Mouse (Mus musculus) embryonic facial prominence, embryonic 15.5 days (tissue): ENCODE results near the gene Esd. TPM values are rescaled to one million over a fixed set of nuclear protein-coding genes. Genes with fewer than 3 reads are reported as not detected.

Experiments used
- ATAC-seq: fragments of 200-750 bp; cut with Nextera tagmentation; 2 replicates; pipeline ENCODE4 v1.8.0; 2017; ENCODE audit warnings: low read depth, moderate TSS enrichment; ENCODE audit not compliant: insufficient number of reproducible peaks, low FRiP score, low TSS enrichment
- H3K27ac ChIP-seq: fragments of 300-500 bp; sonication (generic); replicated peaks from 2 replicates; pipeline ENCODE4 v1.5.1; 2015; ENCODE audit warnings: mild to moderate bottlenecking, inconsistent platforms
- H3K27me3 ChIP-seq: fragments of 300-500 bp; sonication (generic); 2 replicates; pipeline ENCODE4 v1.6.1; 2015; ENCODE audit warnings: inconsistent platforms
- H3K36me3 ChIP-seq: fragments of 300-500 bp; sonication (generic); 2 replicates; pipeline ENCODE4 v1.6.1; 2015; ENCODE audit warnings: mild to moderate bottlenecking, inconsistent platforms
- H3K4me1 ChIP-seq: fragments of 300-500 bp; sonication (generic); 2 replicates; pipeline ENCODE4 v1.6.1; 2015; ENCODE audit warnings: inconsistent platforms
- H3K4me2 ChIP-seq: fragments of 300-500 bp; sonication (generic); replicated peaks from 2 replicates; pipeline ENCODE4 v1.6.1; 2015; ENCODE audit warnings: mild to moderate bottlenecking, inconsistent platforms
- H3K4me3 ChIP-seq: fragments of 300-500 bp; sonication (generic); replicated peaks from 2 replicates; pipeline ENCODE4 v1.5.1; 2015; ENCODE audit warnings: mild to moderate bottlenecking, inconsistent platforms
- H3K9ac ChIP-seq: fragments of 300-500 bp; sonication (generic); 2 replicates; pipeline ENCODE4 v1.6.1; 2015; ENCODE audit warnings: inconsistent platforms
- H3K9me3 ChIP-seq: fragments of 300-500 bp; sonication (generic); replicated peaks from 2 replicates; pipeline ENCODE4 v1.6.1; 2016; ENCODE audit warnings: inconsistent platforms
- WGBS: fragments of 180-500 bp; shearing (Covaris S2); methylation state at CpG from one replicate; pipeline ENCODE4 v1.1.7; 2015; 5-methylcytosine and 5-hydroxymethylcytosine counted together
- polyA plus RNA-seq: library from polyadenylated mRNA; unstranded; fragments of >200 nt; fragmentation: Nextera tagmentation; extraction: Ambion mirVana; gene quantifications from 2 replicates; pipeline ENCODE4 v1.2.1, GENCODE M21; 2015

Gene Esd
- polyA plus RNA-seq, 1 experiment from 2014 or later: 267 TPM

DNA sequence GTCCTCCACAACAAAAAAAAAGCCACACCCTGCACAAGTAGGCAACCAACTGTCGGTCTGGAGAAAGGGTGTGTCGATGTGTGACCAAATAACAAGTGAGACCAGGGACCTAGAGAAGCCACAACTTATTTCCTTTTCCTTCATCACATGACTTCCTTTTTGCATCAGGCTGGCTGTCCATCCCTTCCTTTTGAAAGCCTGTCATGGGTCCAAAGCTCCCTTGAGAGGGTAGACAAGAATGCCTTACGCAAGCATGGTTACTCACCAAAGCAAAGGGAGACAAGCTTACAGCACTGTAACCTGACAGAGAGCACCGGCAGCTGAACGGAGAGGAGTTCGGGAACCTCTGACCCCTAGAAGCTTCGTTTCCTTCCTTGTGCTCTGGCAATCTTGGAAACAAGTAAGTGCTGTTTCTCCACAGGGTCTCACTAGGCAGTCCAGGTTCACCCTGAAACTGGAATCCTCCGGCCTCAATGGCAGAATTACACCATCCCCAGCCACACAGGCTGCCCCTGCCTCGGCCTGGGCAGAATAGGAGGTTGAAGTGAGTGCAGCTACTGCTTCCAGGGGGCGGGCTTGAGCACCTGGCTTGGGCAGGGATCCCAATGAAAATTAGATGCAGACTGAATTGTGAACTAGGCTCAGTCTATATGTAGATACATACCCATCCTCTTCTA is 65.4 kb downstream of the Esd start:
- Histone ChIP-seq H3K27me3 (no peaks in the 10 kb centered on the region), H3K9me3 (0 out of 2 replicates have a peak, but pooled peaks cover 3% of the 10 kb centered on the region), H3K36me3 (peaks cover 50% of the 10 kb centered on the region), H3K4me2 (no peak overlapping the region), H3K4me1 (no peaks in the 10 kb centered on the region), H3K27ac (no peak overlapping the region), H3K9ac (no peak overlapping the region), H3K4me3 (no peak overlapping the region)
- 84% methylated on average over 10 of the region's 10 CpGs for WGBS
- no peak for ATAC-seq

DNA sequence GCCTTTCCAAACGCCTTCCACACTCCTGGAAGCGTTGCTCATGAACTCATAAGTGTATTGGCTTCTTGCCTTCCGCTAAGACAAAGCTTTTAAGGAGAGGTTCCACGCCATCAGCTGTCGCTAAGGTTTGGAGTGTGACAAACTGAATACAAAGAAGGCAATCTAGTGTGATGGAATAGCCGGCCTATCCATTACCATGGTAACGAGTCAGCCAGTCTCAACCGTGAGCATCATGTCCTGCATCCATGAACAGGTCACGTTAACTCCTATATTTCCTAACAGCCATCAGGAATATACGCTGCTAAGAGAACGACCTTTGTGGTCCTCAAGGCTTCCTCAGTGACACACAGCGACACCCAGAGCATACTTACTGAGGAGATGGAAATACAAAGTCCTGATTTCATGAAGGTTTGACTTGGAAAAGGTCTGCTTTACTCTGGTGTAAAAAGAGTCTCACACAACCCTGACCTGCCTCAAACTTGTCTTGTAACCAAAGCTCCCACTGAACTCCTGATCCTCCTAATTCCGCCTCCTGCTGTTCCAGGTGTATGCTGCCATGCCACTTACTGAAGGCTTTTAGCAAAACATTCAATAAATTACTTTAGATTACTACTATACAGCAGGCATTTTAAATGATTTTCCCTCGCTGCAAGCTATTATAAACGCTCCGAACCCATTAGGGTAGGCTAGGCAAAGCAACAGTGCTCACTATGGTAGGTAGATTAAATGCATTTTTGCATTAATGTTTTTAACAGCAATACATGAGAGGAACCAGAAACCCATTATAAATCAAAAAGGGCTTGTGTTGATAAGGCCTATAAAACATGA is 66.2 kb downstream of the Esd start:
- 0 out of 2 replicates have a peak, but pooled peaks cover 3% of the 10 kb centered on the region for H3K9me3 ChIP-seq
- ATAC-seq: no peak
- H3K27me3 ChIP-seq: no peaks in the 10 kb centered on the region
- H3K9ac ChIP-seq: no peak overlapping the region
- no peak overlapping the region for H3K27ac ChIP-seq
- no peak overlapping the region for H3K4me2 ChIP-seq
- no peaks in the 10 kb centered on the region for H3K4me1 ChIP-seq
- H3K4me3 ChIP-seq: no peak overlapping the region
- 87% methylated on average over 16 of the region's 16 CpGs for WGBS
- peaks cover 50% of the 10 kb centered on the region for H3K36me3 ChIP-seq

Other genes with a start within 250 kb of the Esd start
- gene Htr2a, start 91.5 kb upstream of the Esd start, polyA plus RNA-seq: 0.55 and 0.71 TPM in 2 replicates
- 17.3 and 18.8 TPM in 2 replicates for gene Lrch1, start 215.6 kb downstream of the Esd start, polyA plus RNA-seq